Comparison of ENCODE assay signal across 9 mouse cellular contexts in the genomic region with DNA sequence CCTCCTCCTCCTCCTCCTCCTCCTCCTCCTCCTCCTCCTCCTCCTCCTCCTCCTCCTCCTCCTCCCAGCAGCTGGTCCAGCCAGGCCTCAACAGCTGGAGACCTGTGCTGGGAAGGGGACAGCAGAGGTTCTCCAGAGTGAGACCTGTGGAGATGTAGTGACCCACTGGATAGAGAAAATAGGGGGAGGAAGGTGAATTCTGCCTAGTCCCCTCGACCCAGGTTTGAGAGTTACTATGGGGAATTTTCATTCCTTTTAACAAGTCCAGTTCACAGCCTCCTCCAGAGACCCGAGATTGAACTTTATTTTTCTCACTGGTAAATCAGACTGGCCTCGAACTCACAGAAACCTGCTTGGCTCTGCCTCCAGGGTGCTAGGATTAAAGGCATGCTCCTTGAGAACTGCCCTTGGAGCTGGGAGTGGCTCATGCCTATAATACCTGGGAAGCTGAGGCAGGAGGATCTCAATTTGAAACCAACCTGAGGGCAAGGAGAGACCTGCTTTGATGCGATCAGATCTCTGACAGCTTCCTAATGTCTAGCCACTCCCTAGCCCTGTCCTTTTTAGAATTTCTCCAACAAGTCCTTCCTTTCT. TPM values are rescaled to one million over a fixed set of nuclear protein-coding genes. Genes with fewer than 3 reads are reported as not detected.
DNase-seq lines count a peak whose midpoint lies in the region; ATAC-seq and TF ChIP-seq lines count a peak whose summit lies in the region.
"Had no signal": no experiment of that assay in that cellular context is flagged by ENCODE, and none has a peak within 500 bp of the region (broad histone marks: within the 10 kb centered on the region; RNA-seq: fewer than 3 reads in every experiment).

No protein-coding gene starts in this region.

- no peak for TF ChIP-seq POLR2A in liver, adult 2 months (IDR thresholded peaks at IDR 0.05; ENCODE audit: extremely low read depth, insufficient read depth, low read length)

- peaks cover 1% of the 10 kb centered on the region; the same call in 1 of the 2 replicates for H3K9me3 ChIP-seq in liver, embryonic 11.5 days (ENCODE audit: control insufficient read depth, low read length)
- H3K9me3 ChIP-seq in forebrain, embryonic 12.5 days: peaks cover 6% of the 10 kb centered on the region
- peaks cover 5% of the 10 kb centered on the region; the same call in 1 of the 2 replicates for H3K9me3 ChIP-seq in intestine, postnatal 0 days (ENCODE audit: control insufficient read depth)
- no peaks in the 10 kb centered on the region for H3K9me3 ChIP-seq in neural tube, embryonic 15.5 days (replicated peaks)

- peaks cover 15% of the 10 kb centered on the region; the same call in 1 of the 2 replicates for H3K79me2 ChIP-seq in liver, adult 2 months (ENCODE audit: control insufficient read depth, insufficient read depth, low read length)

- no peak overlapping the region for H3K27ac ChIP-seq in liver, adult 2 months (replicated peaks; ENCODE audit: insufficient read depth, low read depth, low read length)
- H3K27ac ChIP-seq in liver, embryonic 11.5 days (ENCODE audit: low read depth, low read length): no peak overlapping the region
- 0 out of 2 replicates have a peak overlapping the region, but pooled peaks have one; percentile 89 for H3K27ac ChIP-seq in forebrain, embryonic 12.5 days
- no peak overlapping the region for H3K27ac ChIP-seq in intestine, postnatal 0 days (ENCODE audit: low read depth, low read length)
- H3K27ac ChIP-seq in neural tube, embryonic 15.5 days (replicated peaks): no peak overlapping the region

- TF ChIP-seq CTCF in liver, adult 2 months (IDR thresholded peaks at IDR 0.05; ENCODE audit: low read depth, low read length): no peak
- no peak for TF ChIP-seq CTCF in intestine, postnatal 0 days (IDR thresholded peaks at IDR 0.05; ENCODE audit: low read depth)

- peak overlapping the region; percentile 78; the same call in 1 of the 2 replicates for H3K4me3 ChIP-seq in liver, adult 2 months (ENCODE audit: insufficient read depth, low read depth, low read length)
- no peak overlapping the region for H3K4me3 ChIP-seq in liver, embryonic 11.5 days (ENCODE audit: low read depth, low read length)
- H3K4me3 ChIP-seq in forebrain, embryonic 12.5 days (replicated peaks): peak overlapping the region; percentile 85
- H3K4me3 ChIP-seq in intestine, postnatal 0 days (ENCODE audit: low read depth, low read length): peak overlapping the region; percentile 84
- peak overlapping the region; percentile 78; the same call in 1 of the 2 replicates for H3K4me3 ChIP-seq in neural tube, embryonic 15.5 days (replicated peaks)

- ATAC-seq in liver, embryonic 11.5 days (replicated peaks; ENCODE audit: low FRiP score): no peak
- no peak; the same call in 1 of the 2 replicates for ATAC-seq in forebrain, embryonic 12.5 days (ENCODE audit: low FRiP score)
- ATAC-seq in intestine, postnatal 0 days: no peak
- ATAC-seq in neural tube, embryonic 15.5 days (ENCODE audit: low FRiP score): no peak; the same call in 1 of the 2 replicates
- no peak for ATAC-seq in granulocyte monocyte progenitor cell, adult 5-6 weeks (replicated peaks; ENCODE audit: poor library complexity, severe bottlenecking)

- no peak overlapping the region for H3K4me2 ChIP-seq in liver, embryonic 11.5 days
- peak overlapping the region; percentile 97 for H3K4me2 ChIP-seq in forebrain, embryonic 12.5 days
- H3K4me2 ChIP-seq in intestine, postnatal 0 days (replicated peaks; ENCODE audit: low read depth): peak overlapping the region; percentile 79
- H3K4me2 ChIP-seq in neural tube, embryonic 15.5 days: peak overlapping the region; percentile 100

- H3K36me3 ChIP-seq in liver, adult 2 months (ENCODE audit: control insufficient read depth, insufficient read depth, low read length): no peaks in the 10 kb centered on the region
- H3K36me3 ChIP-seq in liver, embryonic 11.5 days (ENCODE audit: control insufficient read depth, insufficient read depth, low read length): no peaks in the 10 kb centered on the region
- H3K36me3 ChIP-seq in forebrain, embryonic 12.5 days (replicated peaks): no peaks in the 10 kb centered on the region
- H3K36me3 ChIP-seq in intestine, postnatal 0 days (ENCODE audit: control insufficient read depth, insufficient read depth): no peaks in the 10 kb centered on the region
- no peaks in the 10 kb centered on the region for H3K36me3 ChIP-seq in neural tube, embryonic 15.5 days

- peaks cover 10% of the 10 kb centered on the region for H3K4me1 ChIP-seq in liver, adult 2 months (ENCODE audit: control insufficient read depth, insufficient read depth, low read length)
- H3K4me1 ChIP-seq in liver, embryonic 11.5 days (replicated peaks; ENCODE audit: control insufficient read depth, insufficient read depth, low read length): no peaks in the 10 kb centered on the region
- peaks cover 31% of the 10 kb centered on the region for H3K4me1 ChIP-seq in forebrain, embryonic 12.5 days
- peaks cover 8% of the 10 kb centered on the region for H3K4me1 ChIP-seq in intestine, postnatal 0 days (replicated peaks; ENCODE audit: control insufficient read depth, insufficient read depth, low read length)
- peaks cover 22% of the 10 kb centered on the region for H3K4me1 ChIP-seq in neural tube, embryonic 15.5 days

- no peak overlapping the region for H3K9ac ChIP-seq in liver, adult 2 months (ENCODE audit: low read depth, low read length)
- no peak overlapping the region for H3K9ac ChIP-seq in liver, embryonic 11.5 days (ENCODE audit: low read depth, low read length)
- H3K9ac ChIP-seq in forebrain, embryonic 12.5 days: peak overlapping the region; percentile 87
- no peak overlapping the region for H3K9ac ChIP-seq in intestine, postnatal 0 days (ENCODE audit: low read depth, low read length)
- no peak overlapping the region for H3K9ac ChIP-seq in neural tube, embryonic 15.5 days (replicated peaks)

- H3K27me3 ChIP-seq in liver, adult 2 months (ENCODE audit: control insufficient read depth, insufficient read depth, low read length): no peaks in the 10 kb centered on the region
- H3K27me3 ChIP-seq in liver, embryonic 11.5 days (replicated peaks; ENCODE audit: control insufficient read depth, insufficient read depth, low read length): peaks cover 39% of the 10 kb centered on the region
- 0 out of 2 replicates have a peak, but pooled peaks cover 5% of the 10 kb centered on the region for H3K27me3 ChIP-seq in forebrain, embryonic 12.5 days
- H3K27me3 ChIP-seq in intestine, postnatal 0 days (replicated peaks; ENCODE audit: control insufficient read depth, insufficient read depth, low read length): no peaks in the 10 kb centered on the region
- no peaks in the 10 kb centered on the region for H3K27me3 ChIP-seq in neural tube, embryonic 15.5 days (replicated peaks)

- DNase-seq in liver, adult 2 months (ENCODE audit: extremely low read depth, low read depth, low spot score): no peak
- no peak for DNase-seq in liver, embryonic 11.5 days (ENCODE audit: low spot score)
- DNase-seq in left cerebral cortex, adult 11 months (ENCODE audit: low spot score): no peak
- DNase-seq in cerebellum, postnatal 4 days (ENCODE audit: low spot score in 2 of 2): no peak
- DNase-seq: cerebellum, adult 9-10 months had no signal

- 68% methylated on average over 4 of the region's 4 CpGs for WGBS in liver, adult 2 months
- 52% methylated on average over 4 of the region's 4 CpGs for WGBS in liver, embryonic 11.5 days
- 58% methylated on average over 4 of the region's 4 CpGs for WGBS in forebrain, embryonic 12.5 days
- WGBS in intestine, postnatal 0 days: 55% methylated on average over 4 of the region's 4 CpGs
- WGBS in neural tube, embryonic 15.5 days: 55% methylated on average over 4 of the region's 4 CpGs

RNA-seq across cellular contexts. Expression of gene Sox13, which starts 0.5 kb away (rescaled TPM):
- 2.0 and 2.2 TPM in 2 replicates for total RNA-seq in liver, adult 2 months (2014; rRNA removed)
- polyA plus RNA-seq in liver, adult 2 months (2012; rRNA removed): 5.6 and 10.2 TPM in 2 replicates
- polyA plus RNA-seq in liver, embryonic 11.5 days (2014; fragmentation: Nextera tagmentation; extraction: Ambion mirVana): 4.1 and 4.4 TPM in 2 replicates
- polyA plus RNA-seq in forebrain, embryonic 12.5 days (2016; fragmentation: Nextera tagmentation; extraction: Ambion mirVana): 13.1 and 13.3 TPM in 2 replicates
- polyA plus RNA-seq in intestine, postnatal 0 days (2015; fragmentation: Nextera tagmentation; extraction: Ambion mirVana): 12.3 and 12.6 TPM in 2 replicates
- polyA plus RNA-seq in neural tube, embryonic 15.5 days (2015; fragmentation: Nextera tagmentation; extraction: Ambion mirVana): 4.0 and 6.7 TPM in 2 replicates
- 2.9 and 4.2 TPM in 2 replicates for total RNA-seq in granulocyte monocyte progenitor cell, adult 5-6 weeks (2014; fragmentation: Nextera tagmentation)
- total RNA-seq in granulocyte monocyte progenitor cell, adult 5-6 weeks (2017): 1.7 and 4.8 TPM in 2 replicates
